ENCODE assay signal across 8 mouse cellular contexts in genomic region chr10:10688907-10689667, GRCm38 (mm10). TPM values are rescaled to one million over a fixed set of nuclear protein-coding genes. Genes with fewer than 3 reads are reported as not detected.
DNase-seq lines count a peak whose midpoint lies in the region; ATAC-seq and TF ChIP-seq lines count a peak whose summit lies in the region.

No protein-coding gene starts in this region.

- H3K4me3 ChIP-seq in heart, postnatal 0 days (ENCODE audit: low read depth, low read length), result peak overlapping the region; percentile 40
- peak overlapping the region; percentile 39 for H3K4me3 ChIP-seq in forebrain, embryonic 14.5 days (ENCODE audit: low read depth, low read length)
- H3K4me3 ChIP-seq in left cerebral cortex, adult 2 months, result peak overlapping the region; percentile 44
- H3K4me3 ChIP-seq in midbrain, embryonic 16.5 days (ENCODE audit: low read depth, low read length), result peak overlapping the region; percentile 57

- no peak overlapping the region for H3K9ac ChIP-seq in heart, postnatal 0 days (replicated peaks; ENCODE audit: low read depth, low read length)
- peak overlapping the region; percentile 59 for H3K9ac ChIP-seq in forebrain, embryonic 14.5 days (ENCODE audit: low read length)
- H3K9ac ChIP-seq in midbrain, embryonic 16.5 days (ENCODE audit: low read depth, low read length), result peak overlapping the region; percentile 71

- DNase-seq in heart, postnatal 0 days (ENCODE audit: low spot score), result no peak
- no peak for DNase-seq in heart, adult 18-20 months
- DNase-seq in adrenal gland, postnatal 14 days, result peak; percentile 25
- peak; percentile 34 for DNase-seq in forebrain, embryonic 14.5 days (ENCODE audit: low spot score)
- DNase-seq in left cerebral cortex, adult 2 months (ENCODE audit: extremely low spot score in 1 of 2, low spot score in 2 of 2), result peak; percentile 29 to 69
- DNase-seq in thymus, postnatal 10 days (ENCODE audit: low spot score in 2 of 2), result no peak
- no peak for DNase-seq in urinary bladder, adult 18-20 months (ENCODE audit: low spot score in 2 of 2)

- no peak for TF ChIP-seq CTCF in heart, postnatal 0 days (IDR thresholded peaks at IDR 0.05; ENCODE audit: low read depth)
- no peak for TF ChIP-seq CTCF in left cerebral cortex, adult 2 months (IDR thresholded peaks at IDR 0.05)

- ATAC-seq in heart, postnatal 0 days (ENCODE audit: insufficient read depth, low read depth), result no peak
- peak; percentile 63 for ATAC-seq in forebrain, embryonic 14.5 days
- ATAC-seq in midbrain, embryonic 16.5 days, result peak; percentile 87

- H3K36me3 ChIP-seq in heart, postnatal 0 days (replicated peaks; ENCODE audit: control insufficient read depth, insufficient read depth, low read length), result no peaks in the 10 kb centered on the region
- no peaks in the 10 kb centered on the region for H3K36me3 ChIP-seq in forebrain, embryonic 14.5 days (ENCODE audit: control insufficient read depth, insufficient read depth, low read length)
- H3K36me3 ChIP-seq in midbrain, embryonic 16.5 days (ENCODE audit: control insufficient read depth, insufficient read depth, low read length), result no peaks in the 10 kb centered on the region

- no peak for TF ChIP-seq EP300 in heart, postnatal 0 days (IDR thresholded peaks at IDR 0.05; ENCODE audit: low read depth)

- 0 out of 2 replicates have a peak, but pooled peaks cover 8% of the 10 kb centered on the region for H3K4me1 ChIP-seq in heart, postnatal 0 days (ENCODE audit: control insufficient read depth, insufficient read depth)
- no peaks in the 10 kb centered on the region; the same call in 1 of the 2 replicates for H3K4me1 ChIP-seq in forebrain, embryonic 14.5 days (ENCODE audit: control insufficient read depth, insufficient read depth, low read length)
- H3K4me1 ChIP-seq in midbrain, embryonic 16.5 days (ENCODE audit: control insufficient read depth, insufficient read depth, low read length), result peaks cover 8% of the 10 kb centered on the region; the same call in 1 of the 2 replicates

- no peak overlapping the region for H3K27ac ChIP-seq in heart, postnatal 0 days (ENCODE audit: low read depth)
- no peak overlapping the region for H3K27ac ChIP-seq in forebrain, embryonic 14.5 days (ENCODE audit: low read depth, low read length)
- H3K27ac ChIP-seq in left cerebral cortex, adult 2 months, result peak overlapping the region; percentile 78
- no peak overlapping the region for H3K27ac ChIP-seq in midbrain, embryonic 16.5 days (ENCODE audit: low read length)

- H3K4me2 ChIP-seq in heart, postnatal 0 days (ENCODE audit: low read depth, low read length), result peak overlapping the region; percentile 69
- H3K4me2 ChIP-seq in forebrain, embryonic 14.5 days (ENCODE audit: low read length), result peak overlapping the region; percentile 79
- H3K4me2 ChIP-seq in midbrain, embryonic 16.5 days (ENCODE audit: low read length), result peak overlapping the region; percentile 96

- WGBS in heart, postnatal 0 days, result 2% methylated on average over 35 of the region's 35 CpGs
- 1% methylated on average over 35 of the region's 35 CpGs for WGBS in forebrain, embryonic 14.5 days
- WGBS in midbrain, embryonic 16.5 days, result 2% methylated on average over 35 of the region's 35 CpGs

- H3K27me3 ChIP-seq in heart, postnatal 0 days (ENCODE audit: control insufficient read depth, insufficient read depth, low read length), result peaks cover 4% of the 10 kb centered on the region; the same call in 1 of the 2 replicates
- H3K27me3 ChIP-seq in forebrain, embryonic 14.5 days (replicated peaks; ENCODE audit: control insufficient read depth, insufficient read depth, low read length), result no peaks in the 10 kb centered on the region
- no peaks in the 10 kb centered on the region for H3K27me3 ChIP-seq in midbrain, embryonic 16.5 days (ENCODE audit: control insufficient read depth, insufficient read depth, low read depth, low read length)

- H3K9me3 ChIP-seq in heart, postnatal 0 days (replicated peaks; ENCODE audit: control insufficient read depth, low read length), result no peaks in the 10 kb centered on the region
- H3K9me3 ChIP-seq in forebrain, embryonic 14.5 days (replicated peaks; ENCODE audit: control insufficient read depth, low read length), result no peaks in the 10 kb centered on the region
- no peaks in the 10 kb centered on the region for H3K9me3 ChIP-seq in midbrain, embryonic 16.5 days (replicated peaks; ENCODE audit: control insufficient read depth, low read length, poor library complexity, severe bottlenecking)

- intact Hi-C loops in left cerebral cortex, adult 2 months (cut with DNase I), result loop anchor here (5.0 kb wide), 3 partner anchors 77 to 393 kb away; partner anchors contain the start of gene Grm1

RNA-seq across cellular contexts. Expression of gene Gm10944, which starts 7.9 kb away (rescaled TPM):
- not detected in 2 replicates for total RNA-seq in heart, postnatal 0 days (2014; rRNA removed; ENCODE audit: low replicate concordance)
- not detected in 2 replicates for polyA plus RNA-seq in heart, postnatal 0 days (2015; fragmentation: Nextera tagmentation; extraction: Ambion mirVana)
- total RNA-seq in heart, adult 18-20 months (2021), result not detected
- total RNA-seq in adrenal gland, postnatal 14 days (2021), result not detected in 2 replicates
- not detected in 2 replicates for polyA plus RNA-seq in forebrain, embryonic 14.5 days (2014; fragmentation: Nextera tagmentation; extraction: Ambion mirVana)
- total RNA-seq in left cerebral cortex, adult 2 months (2021), result not detected
- not detected in 2 replicates for polyA plus RNA-seq in midbrain, embryonic 16.5 days (2015; fragmentation: Nextera tagmentation; extraction: Ambion mirVana)

Comparison
In these comparisons a context has a peak if more than half of its experiments do, and no peak if none do; other contexts are left out.
1. DNase-seq: peak in adrenal gland, postnatal 14 days (single experiment), forebrain, embryonic 14.5 days (single experiment) and left cerebral cortex, adult 2 months (2 of 2); none in heart, postnatal 0 days (single experiment), heart, adult 18-20 months (0 of 2), thymus, postnatal 10 days (0 of 2) and urinary bladder, adult 18-20 months (0 of 2).
2. Peak in every context shown above with its lines, with median percentiles within 50 percentile points of each other: H3K4me2 ChIP-seq and H3K4me3 ChIP-seq.